Mouse (Mus musculus): ENCODE data around the gene Rab11a. TPM values are rescaled to one million over a fixed set of nuclear protein-coding genes. Genes with fewer than 3 reads are reported as not detected.
"Not testable (repeated sequence)": the region's sequence is repeated elsewhere in the genome, so short reads cannot be mapped to it uniquely, and the experiment has no call there.

Gene Rab11a
- polyA plus RNA-seq, 1 experiment from 2014 or later: 323 TPM

GRCm38 (mm10) chr9:64691176-64691575, 46.4 kb downstream of the Rab11a start:
- H3K36me3 ChIP-seq: peaks cover 7% of the 10 kb centered on the region; the same call in 1 of the 2 replicates
- 9% methylated on average over 7 of the region's 7 CpGs for WGBS
- H3K4me2 ChIP-seq: no peak overlapping the region
- H3K4me3 ChIP-seq: no peak overlapping the region
- no peaks in the 10 kb centered on the region for H3K27me3 ChIP-seq
- no peak overlapping the region for H3K9ac ChIP-seq
- H3K27ac ChIP-seq: no peak overlapping the region
- ATAC-seq (replicated peaks; ENCODE audit: insufficient number of reproducible peaks, insufficient read depth, low FRiP score, low read depth): peak; percentile 68
- no peaks in the 10 kb centered on the region for H3K9me3 ChIP-seq (replicated peaks)
- no peaks in the 10 kb centered on the region; the same call in 1 of the 2 replicates for H3K4me1 ChIP-seq (replicated peaks)

DNA sequence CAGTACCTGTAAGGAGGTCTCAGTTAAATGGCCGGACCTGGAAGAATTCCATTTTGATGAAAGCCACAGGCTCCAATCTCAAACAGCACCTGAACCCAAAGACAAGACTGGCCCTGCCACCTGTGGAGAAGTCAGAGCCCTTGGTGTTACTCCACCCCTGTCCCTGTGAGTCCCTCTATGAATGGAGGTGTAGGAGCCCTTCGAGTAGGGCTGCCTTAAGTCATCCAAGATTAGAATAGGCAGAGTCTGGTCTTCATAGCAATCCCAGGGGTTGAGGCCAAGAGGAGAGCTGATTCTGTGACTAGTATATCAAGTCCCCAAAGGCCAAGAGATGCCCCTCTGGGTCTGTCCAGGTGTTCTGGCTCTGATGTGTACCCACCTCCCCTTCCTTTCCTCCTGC, 46.8 kb downstream of the Rab11a start:
- H3K36me3 ChIP-seq: peaks cover 7% of the 10 kb centered on the region; the same call in 1 of the 2 replicates
- no peak overlapping the region for H3K9ac ChIP-seq
- 79% methylated on average over 2 of the region's 2 CpGs for WGBS
- no peak for ATAC-seq (replicated peaks; ENCODE audit: insufficient number of reproducible peaks, insufficient read depth, low FRiP score, low read depth)
- no peak overlapping the region for H3K27ac ChIP-seq
- H3K4me1 ChIP-seq (replicated peaks): no peaks in the 10 kb centered on the region; the same call in 1 of the 2 replicates
- H3K4me3 ChIP-seq: no peak overlapping the region
- no peaks in the 10 kb centered on the region for H3K27me3 ChIP-seq
- H3K9me3 ChIP-seq (replicated peaks): no peaks in the 10 kb centered on the region
- no peak overlapping the region for H3K4me2 ChIP-seq

DNA sequence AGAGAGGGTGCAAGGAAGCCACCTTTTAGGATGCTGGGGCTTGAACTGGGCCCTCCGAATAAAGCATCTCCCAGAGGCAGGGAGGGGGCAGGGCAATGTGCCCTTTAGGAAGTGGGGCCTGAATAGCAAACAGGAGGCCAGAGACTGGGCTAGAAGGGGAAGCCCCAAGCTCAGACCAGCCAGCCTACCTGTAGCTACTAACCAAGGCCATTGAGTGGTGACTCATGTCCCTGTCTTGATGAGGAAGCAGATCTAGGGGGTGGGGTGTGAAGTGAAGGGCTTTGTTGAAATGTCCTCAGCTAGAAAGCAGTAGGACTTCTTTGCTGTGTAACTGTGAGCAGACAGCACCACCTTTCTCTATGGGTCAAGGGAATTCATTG, 49.6 kb downstream of the Rab11a start:
- Histone ChIP-seq H3K36me3 (no peaks in the 10 kb centered on the region), H3K4me2 (no peak overlapping the region), H3K9me3 (replicated peaks) (no peaks in the 10 kb centered on the region), H3K4me3 (no peak overlapping the region), H3K9ac (no peak overlapping the region), H3K27me3 (no peaks in the 10 kb centered on the region), H3K27ac (no peak overlapping the region), H3K4me1 (replicated peaks) (no peaks in the 10 kb centered on the region; the same call in 1 of the 2 replicates)
- ATAC-seq (replicated peaks; ENCODE audit: insufficient number of reproducible peaks, insufficient read depth, low FRiP score, low read depth): no peak
- 48% methylated on average over 1 of the region's 1 CpGs for WGBS

- no peak for ATAC-seq (replicated peaks; ENCODE audit: insufficient number of reproducible peaks, insufficient read depth, low FRiP score, low read depth)
- Histone ChIP-seq H3K36me3 (no peaks in the 10 kb centered on the region), H3K4me1 (replicated peaks) (no peaks in the 10 kb centered on the region; the same call in 1 of the 2 replicates), H3K4me2 (no peak overlapping the region), H3K9ac (no peak overlapping the region), H3K27me3 (no peaks in the 10 kb centered on the region), H3K4me3 (no peak overlapping the region), H3K9me3 (replicated peaks) (no peaks in the 10 kb centered on the region), H3K27ac (no peak overlapping the region)
- 66% methylated on average over 13 of the region's 13 CpGs for WGBS
These were observed 50.2 kb downstream of the Rab11a start for GRCm38 (mm10) chr9:64687122-64688014.

DNA sequence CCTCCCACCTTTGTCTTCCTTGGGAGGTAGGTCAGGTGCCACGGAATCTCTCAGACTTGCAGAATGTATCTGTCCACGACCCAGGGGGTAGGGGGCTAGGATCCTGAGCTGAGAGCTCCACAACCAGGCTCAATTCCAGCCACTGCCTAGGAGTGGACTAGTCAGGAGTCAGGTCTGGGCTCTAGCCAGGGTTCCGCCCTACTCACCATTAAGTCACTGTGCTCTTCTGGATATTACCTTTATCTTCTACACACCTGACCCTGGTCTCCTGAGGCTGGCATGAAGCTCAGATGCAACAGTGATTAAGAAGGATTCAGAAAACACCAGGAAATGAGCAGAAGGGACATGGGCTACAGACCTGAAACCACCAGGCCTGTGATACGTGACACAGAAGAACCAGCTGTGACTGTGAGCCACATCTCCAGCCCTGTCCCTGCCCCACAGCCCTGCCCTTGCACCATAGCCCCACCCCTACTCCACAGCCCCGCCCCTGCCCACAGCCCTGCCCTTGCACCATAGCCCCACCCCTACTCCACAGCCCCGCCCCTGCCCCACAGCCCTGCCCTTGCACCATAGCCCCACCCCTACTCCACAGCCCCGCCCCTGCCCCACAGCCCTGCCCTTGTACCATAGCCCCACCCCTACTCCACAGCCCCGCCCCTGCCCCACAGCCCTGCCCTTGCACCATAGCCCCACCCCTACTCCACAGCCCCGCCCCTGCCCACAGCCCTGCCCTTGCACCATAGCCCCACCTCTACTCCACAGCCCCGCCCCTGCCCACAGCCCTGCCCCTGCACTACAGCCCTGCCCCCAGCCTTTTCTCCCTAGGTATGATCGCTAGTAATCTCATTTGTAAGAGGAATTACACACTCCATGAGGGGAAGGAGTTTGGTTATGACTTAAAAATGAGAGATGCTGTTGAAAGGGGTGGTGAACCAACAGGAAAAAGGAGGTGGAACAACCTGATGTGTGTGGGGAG, 65.9 kb downstream of the Rab11a start:
- not testable (repeated sequence) for H3K27me3 ChIP-seq; ATAC-seq (replicated peaks; ENCODE audit: insufficient number of reproducible peaks, insufficient read depth, low FRiP score, low read depth); H3K36me3 ChIP-seq; H3K4me1 ChIP-seq (replicated peaks); H3K4me3 ChIP-seq; H3K4me2 ChIP-seq; H3K9ac ChIP-seq; H3K9me3 ChIP-seq (replicated peaks); H3K27ac ChIP-seq
- 35% methylated on average over 8 of the region's 11 CpGs for WGBS

GRCm38 (mm10) chr9:64668001-64668400, 69.6 kb downstream of the Rab11a start:
- Histone ChIP-seq H3K27me3 (peaks cover 11% of the 10 kb centered on the region), H3K4me3 (no peak overlapping the region), H3K27ac (no peak overlapping the region), H3K9ac (no peak overlapping the region), H3K4me2 (no peak overlapping the region), H3K4me1 (replicated peaks) (no peaks in the 10 kb centered on the region), H3K36me3 (no peaks in the 10 kb centered on the region), H3K9me3 (replicated peaks) (no peaks in the 10 kb centered on the region)
- WGBS: 64% methylated on average over 2 of the region's 2 CpGs
- ATAC-seq (replicated peaks; ENCODE audit: insufficient number of reproducible peaks, insufficient read depth, low FRiP score, low read depth): no peak

- no peak overlapping the region for H3K9ac ChIP-seq
- no peaks in the 10 kb centered on the region for H3K36me3 ChIP-seq
- peaks cover 11% of the 10 kb centered on the region for H3K27me3 ChIP-seq
- H3K27ac ChIP-seq: no peak overlapping the region
- WGBS: 4% methylated on average over 5 of the region's 5 CpGs
- H3K4me1 ChIP-seq (replicated peaks): no peaks in the 10 kb centered on the region
- ATAC-seq (replicated peaks; ENCODE audit: insufficient number of reproducible peaks, insufficient read depth, low FRiP score, low read depth): no peak
- no peak overlapping the region for H3K4me2 ChIP-seq
- no peak overlapping the region for H3K4me3 ChIP-seq
- H3K9me3 ChIP-seq (replicated peaks): no peaks in the 10 kb centered on the region
These were observed 70.0 kb downstream of the Rab11a start for GRCm38 (mm10) chr9:64667513-64667912.

DNA sequence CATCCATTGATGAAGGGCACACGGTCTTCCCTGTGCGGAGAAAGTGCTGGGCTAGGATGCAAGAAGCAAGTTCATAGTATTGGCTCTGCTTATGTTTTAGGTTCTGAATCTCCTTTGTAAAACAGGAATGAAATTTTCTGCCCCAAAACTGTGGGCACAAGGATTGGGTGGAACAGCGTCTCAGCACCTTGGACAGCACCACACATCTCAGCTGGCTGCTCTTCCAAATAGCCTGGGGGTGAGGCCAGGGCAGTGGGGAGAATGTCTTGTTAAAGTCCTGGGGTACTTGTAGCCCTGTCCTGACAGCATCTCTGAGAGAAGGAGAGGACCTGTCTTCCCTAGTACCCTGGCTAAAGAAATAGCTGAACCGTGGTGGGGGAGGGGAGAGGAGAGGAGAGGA, 71.0 kb downstream of the Rab11a start:
- H3K9ac ChIP-seq: no peak overlapping the region
- H3K9me3 ChIP-seq (replicated peaks): no peaks in the 10 kb centered on the region
- no peak overlapping the region for H3K4me2 ChIP-seq
- no peak overlapping the region for H3K4me3 ChIP-seq
- 32% methylated on average over 4 of the region's 4 CpGs for WGBS
- H3K36me3 ChIP-seq: no peaks in the 10 kb centered on the region
- H3K27me3 ChIP-seq: peaks cover 11% of the 10 kb centered on the region
- no peaks in the 10 kb centered on the region for H3K4me1 ChIP-seq (replicated peaks)
- ATAC-seq (replicated peaks; ENCODE audit: insufficient number of reproducible peaks, insufficient read depth, low FRiP score, low read depth): no peak
- no peak overlapping the region for H3K27ac ChIP-seq

Small RNA genes within 50 kb of the gene (microRNA-seq; reads per million reads assigned to microRNA genes)
- gene Gm47308: not detected

Other genes starting within 250 kb of the Rab11a start
- gene Dennd4a, start 73.6 kb upstream of the Rab11a start, polyA plus RNA-seq (2015; fragmentation: Nextera tagmentation; extraction: Ambion mirVana): 4.8 and 7.9 TPM in 2 replicates
- 0.03 and 0.04 TPM in 2 replicates for gene Slc24a1, start 213.8 kb upstream of the Rab11a start, polyA plus RNA-seq (2015; fragmentation: Nextera tagmentation; extraction: Ambion mirVana)
- gene Ints14, start 223.1 kb upstream of the Rab11a start, polyA plus RNA-seq (2015; fragmentation: Nextera tagmentation; extraction: Ambion mirVana): 32.5 and 36.9 TPM in 2 replicates

Measured in heart, embryonic 15.5 days (tissue).